Mouse (Mus musculus): ENCODE data around the gene Nfs1.
"Not testable (repeated sequence)": the region's sequence is repeated elsewhere in the genome, so short reads cannot be mapped to it uniquely, and the experiment has no call there.

Nfs1 gene

GRCm38 (mm10) chr2:156143367-156143766, 619 bp downstream of the Nfs1 start:
- no peak for DNase-seq

- peak in 1 of 2 experiments; percentile 17 for DNase-seq
Measured at GRCm38 (mm10) chr2:156142820-156143219, 1.2 kb downstream of the Nfs1 start.

GRCm38 (mm10) chr2:156135695-156136094, 8.3 kb downstream of the Nfs1 start:
- DNase-seq, result no peak

- no peak for DNase-seq
Measured at GRCm38 (mm10) chr2:156134161-156134560, 9.8 kb downstream of the Nfs1 start.

GRCm38 (mm10) chr2:156126992-156127391, 17.0 kb downstream of the Nfs1 start, which contains the start of gene Gm28036:
TSS of gene Gm28036 (minus strand) at chr2:156127092.
- no peak for DNase-seq

- no peak for DNase-seq
Measured at GRCm38 (mm10) chr2:156123731-156124130, 20.3 kb downstream of the Nfs1 start.

GRCm38 (mm10) chr2:156119566-156119965, 24.4 kb downstream of the Nfs1 start:
- no peak for DNase-seq

GRCm38 (mm10) chr2:156112080-156112423, 31.9 kb downstream of the Nfs1 start:
- not testable (repeated sequence) for DNase-seq

- DNase-seq, result peak; percentile 97
Measured at GRCm38 (mm10) chr2:156111358-156112079, 32.5 kb downstream of the Nfs1 start, which contains the start of the genes Cpne1 and Rbm12. TSS of gene Cpne1 (minus strand) at chr2:156111965. TSS of gene Rbm12 (minus strand) at chr2:156111978.

GRCm38 (mm10) chr2:156110627-156111357, 33.2 kb downstream of the Nfs1 start:
- DNase-seq, result peak; percentile 21 to 32

- no peak for DNase-seq
Measured at GRCm38 (mm10) chr2:156091926-156092325, 52.1 kb downstream of the Nfs1 start.

GRCm38 (mm10) chr2:156089799-156090198, 54.2 kb downstream of the Nfs1 start:
- no peak for DNase-seq

GRCm38 (mm10) chr2:156087391-156088110, 56.4 kb downstream of the Nfs1 start:
- DNase-seq, result no peak

- no peak for DNase-seq
Measured at GRCm38 (mm10) chr2:156084541-156084940, 59.4 kb downstream of the Nfs1 start.

GRCm38 (mm10) chr2:156080391-156080790, 63.6 kb downstream of the Nfs1 start:
- no peak for DNase-seq

- DNase-seq, result peak; percentile 40 to 43
Measured at GRCm38 (mm10) chr2:156079674-156080073, 64.3 kb downstream of the Nfs1 start.

GRCm38 (mm10) chr2:156079183-156079560, 64.8 kb downstream of the Nfs1 start:
- no peak for DNase-seq

- no peak for DNase-seq
Measured at GRCm38 (mm10) chr2:156078421-156079182, 65.4 kb downstream of the Nfs1 start.

- no peak for DNase-seq
Measured at GRCm38 (mm10) chr2:156077461-156077860, 66.5 kb downstream of the Nfs1 start.

GRCm38 (mm10) chr2:156073725-156074124, 70.3 kb downstream of the Nfs1 start:
- no peak for DNase-seq
